In genomic region chr1:171037861-171038721, GRCm38 (mm10) we compare ENCODE assay signal across 7 mouse cellular contexts. TPM values are rescaled to one million over a fixed set of nuclear protein-coding genes. Genes with fewer than 3 reads are reported as not detected.
A peak's percentile ranks its signal among the peaks of the same experiment; 100 is the strongest.
DNase-seq lines count a peak whose midpoint lies in the region; ATAC-seq lines count a peak whose summit lies in the region.

No protein-coding gene starts in this region.

- H3K27me3 ChIP-seq in embryonic facial prominence, embryonic 11.5 days (ENCODE audit: control insufficient read depth, insufficient read depth, low read length), result peaks cover 2% of the 10 kb centered on the region
- peaks cover 27% of the 10 kb centered on the region for H3K27me3 ChIP-seq in limb, embryonic 10.5 days (ENCODE audit: low read depth, poor library complexity, severe bottlenecking)
- peaks cover 17% of the 10 kb centered on the region for H3K27me3 ChIP-seq in midbrain, embryonic 12.5 days

- WGBS in embryonic facial prominence, embryonic 11.5 days, result under 1% methylated on average over 47 of the region's 47 CpGs
- WGBS in limb, embryonic 10.5 days, result under 1% methylated on average over 47 of the region's 47 CpGs
- WGBS in midbrain, embryonic 12.5 days, result under 1% methylated on average over 47 of the region's 47 CpGs

- no peaks in the 10 kb centered on the region for H3K9me3 ChIP-seq in embryonic facial prominence, embryonic 11.5 days (replicated peaks; ENCODE audit: control insufficient read depth, low read length)
- H3K9me3 ChIP-seq in limb, embryonic 10.5 days (replicated peaks), result no peaks in the 10 kb centered on the region
- H3K9me3 ChIP-seq in midbrain, embryonic 12.5 days, result no peaks in the 10 kb centered on the region

- H3K27ac ChIP-seq in embryonic facial prominence, embryonic 11.5 days (replicated peaks; ENCODE audit: low read depth, low read length), result 0 out of 2 replicates have a peak overlapping the region, but pooled peaks have one; percentile 38
- H3K27ac ChIP-seq in limb, embryonic 10.5 days, result peak overlapping the region; percentile 82
- H3K27ac ChIP-seq in midbrain, embryonic 12.5 days (replicated peaks), result peak overlapping the region; percentile 81

- peak; percentile 72 for ATAC-seq in embryonic facial prominence, embryonic 11.5 days (replicated peaks; ENCODE audit: insufficient number of reproducible peaks, low FRiP score, low TSS enrichment, low read depth)
- peak; percentile 79 for ATAC-seq in midbrain, embryonic 12.5 days (ENCODE audit: low FRiP score, low read depth)

- H3K36me3 ChIP-seq in embryonic facial prominence, embryonic 11.5 days (replicated peaks; ENCODE audit: control insufficient read depth, insufficient read depth, low read depth, low read length), result no peaks in the 10 kb centered on the region
- no peaks in the 10 kb centered on the region for H3K36me3 ChIP-seq in limb, embryonic 10.5 days
- H3K36me3 ChIP-seq in midbrain, embryonic 12.5 days, result no peaks in the 10 kb centered on the region

- peak overlapping the region; percentile 57 for H3K9ac ChIP-seq in embryonic facial prominence, embryonic 11.5 days (replicated peaks; ENCODE audit: low read length)
- H3K9ac ChIP-seq in midbrain, embryonic 12.5 days (replicated peaks), result peak overlapping the region; percentile 74

- peak overlapping the region; percentile 65 for H3K4me3 ChIP-seq in embryonic facial prominence, embryonic 11.5 days (ENCODE audit: low read depth, low read length)
- peak overlapping the region; percentile 88 for H3K4me3 ChIP-seq in limb, embryonic 10.5 days
- peak overlapping the region; percentile 81 for H3K4me3 ChIP-seq in midbrain, embryonic 12.5 days

- no peaks in the 10 kb centered on the region for H3K4me1 ChIP-seq in embryonic facial prominence, embryonic 11.5 days (ENCODE audit: control insufficient read depth, insufficient read depth, low read length)
- H3K4me1 ChIP-seq in limb, embryonic 10.5 days, result peaks cover 15% of the 10 kb centered on the region
- peaks cover 3% of the 10 kb centered on the region; the same call in 1 of the 2 replicates for H3K4me1 ChIP-seq in midbrain, embryonic 12.5 days

- H3K4me2 ChIP-seq in embryonic facial prominence, embryonic 11.5 days (ENCODE audit: low read depth, low read length), result peak overlapping the region; percentile 39; the same call in 1 of the 2 replicates
- H3K4me2 ChIP-seq in midbrain, embryonic 12.5 days (replicated peaks), result peak overlapping the region; percentile 49

- DNase-seq in adrenal gland, postnatal 14 days, result peak; percentile 89
- peak; percentile 89 for DNase-seq in embryonic facial prominence, embryonic 11.5 days (ENCODE audit: low spot score)
- DNase-seq in heart, adult 11 months, result peak; percentile 97
- peak; percentile 71 for DNase-seq in kidney, adult 11 months
- DNase-seq in limb, embryonic 10.5 days (ENCODE audit: low spot score), result peak; percentile 92
- peak; percentile 89 for DNase-seq in skeletal muscle tissue, adult 2 months (ENCODE audit: low read depth, low spot score)

RNA-seq across cellular contexts. Expression of gene Fcgr4, which starts 19.4 kb away (rescaled TPM):
- 0.49 and 0.89 TPM in 2 replicates for total RNA-seq in adrenal gland, postnatal 14 days (2021)
- polyA plus RNA-seq in embryonic facial prominence, embryonic 11.5 days (2014; fragmentation: Nextera tagmentation; extraction: Ambion mirVana), result 0.17 and 0.22 TPM in 2 replicates
- polyA plus RNA-seq in limb, embryonic 10.5 days (2016; fragmentation: Nextera tagmentation; extraction: Ambion mirVana), result 0.11 TPM in 1 of 2 replicates, not detected in the other
- polyA plus RNA-seq in midbrain, embryonic 12.5 days (2016; fragmentation: Nextera tagmentation; extraction: Ambion mirVana), result 0.19 TPM in 1 of 2 replicates, not detected in the other

RNA-seq across cellular contexts. Expression of gene Fcgr3, which starts 26.6 kb away (rescaled TPM):
- total RNA-seq in adrenal gland, postnatal 14 days (2021), result 8.1 and 10.3 TPM in 2 replicates
- 6.5 and 7.9 TPM in 2 replicates for polyA plus RNA-seq in embryonic facial prominence, embryonic 11.5 days (2014; fragmentation: Nextera tagmentation; extraction: Ambion mirVana)
- 3.0 and 3.3 TPM in 2 replicates for polyA plus RNA-seq in limb, embryonic 10.5 days (2016; fragmentation: Nextera tagmentation; extraction: Ambion mirVana)
- polyA plus RNA-seq in midbrain, embryonic 12.5 days (2016; fragmentation: Nextera tagmentation; extraction: Ambion mirVana), result 5.8 and 9.8 TPM in 2 replicates

Comparison
In these comparisons a context has a peak if more than half of its experiments do, and no peak if none do; other contexts are left out.
1. Peak in every context shown above with its lines: DNase-seq, ATAC-seq, H3K4me3 ChIP-seq and H3K27ac ChIP-seq.